Mouse (Mus musculus): Measurements from ENCODE around the gene C8a.

C8a gene

GRCm38 (mm10) chr4:104876323-104876722 is at the start of gene C8a:
C8a (minus strand) TSS chr4:104876398.
- DNase-seq (ENCODE audit: low spot score): no peak

- DNase-seq (ENCODE audit: low spot score): no peak
Observed at GRCm38 (mm10) chr4:104925383-104925782, 49.2 kb upstream of the C8a start.

- DNase-seq (ENCODE audit: low spot score): no peak
Observed at GRCm38 (mm10) chr4:104918017-104918416, 41.8 kb upstream of the C8a start.

- no peak for DNase-seq (ENCODE audit: low spot score)
Observed at GRCm38 (mm10) chr4:104914711-104915247, 38.6 kb upstream of the C8a start.

- peak; percentile 32 for DNase-seq (ENCODE audit: low spot score)
Observed at GRCm38 (mm10) chr4:104913291-104914129, 37.3 kb upstream of the C8a start, which contains the start of gene Fyb2. Fyb2 (plus strand) TSS chr4:104913456.

- DNase-seq (ENCODE audit: low spot score): peak; percentile 45
Observed at GRCm38 (mm10) chr4:104911685-104912084, 35.5 kb upstream of the C8a start.

GRCm38 (mm10) chr4:104905049-104905448 is 28.9 kb upstream of the C8a start:
- no peak for DNase-seq (ENCODE audit: low spot score)

GRCm38 (mm10) chr4:104902836-104903235 is 26.6 kb upstream of the C8a start:
- DNase-seq (ENCODE audit: low spot score): no peak

- DNase-seq (ENCODE audit: low spot score): no peak
Observed at GRCm38 (mm10) chr4:104894004-104894734, 18.0 kb upstream of the C8a start.

- DNase-seq (ENCODE audit: low spot score): no peak
Observed at GRCm38 (mm10) chr4:104893588-104893987, 17.4 kb upstream of the C8a start.

- no peak for DNase-seq (ENCODE audit: low spot score)
Observed at GRCm38 (mm10) chr4:104891708-104892107, 15.5 kb upstream of the C8a start.

- DNase-seq (ENCODE audit: low spot score): no peak
Observed at GRCm38 (mm10) chr4:104888499-104889262, 12.5 kb upstream of the C8a start.

GRCm38 (mm10) chr4:104887486-104887885 is 11.3 kb upstream of the C8a start:
- no peak for DNase-seq (ENCODE audit: low spot score)

GRCm38 (mm10) chr4:104875832-104876231 is 366 bp downstream of the C8a start:
- no peak for DNase-seq (ENCODE audit: low spot score)

GRCm38 (mm10) chr4:104870196-104870595 is 6.0 kb downstream of the C8a start:
- DNase-seq (ENCODE audit: low spot score): no peak

GRCm38 (mm10) chr4:104869581-104869980 is 6.6 kb downstream of the C8a start:
- no peak for DNase-seq (ENCODE audit: low spot score)

GRCm38 (mm10) chr4:104864397-104864796 is 11.8 kb downstream of the C8a start:
- DNase-seq (ENCODE audit: low spot score): no peak

- DNase-seq (ENCODE audit: low spot score): no peak
Observed at GRCm38 (mm10) chr4:104861241-104861640, 15.0 kb downstream of the C8a start.

GRCm38 (mm10) chr4:104857823-104858222 is 18.4 kb downstream of the C8a start:
- DNase-seq (ENCODE audit: low spot score): no peak

- no peak for DNase-seq (ENCODE audit: low spot score)
Observed at GRCm38 (mm10) chr4:104857029-104857428, 19.2 kb downstream of the C8a start, which contains the start of gene Gm17662. Gm17662 (plus strand) TSS chr4:104857329.

- no peak for DNase-seq (ENCODE audit: low spot score)
Observed at GRCm38 (mm10) chr4:104855216-104855615, 21.0 kb downstream of the C8a start.

GRCm38 (mm10) chr4:104843546-104843945 is 32.7 kb downstream of the C8a start:
- no peak for DNase-seq (ENCODE audit: low spot score)
